Mouse (Mus musculus) c-Kit-positive CD71-negative TER-119-negative erythroid progenitor cells, embryonic 14.5 days (primary cell): ENCODE measurements around the gene Als2cr12.
"Not testable (repeated sequence)": the region's sequence is repeated elsewhere in the genome, so short reads cannot be mapped to it uniquely, and the experiment has no call there.

Source experiments
- DNase-seq: peaks from one replicate; pipeline ENCODE4 v3.0.0-alpha.2; 2013; ENCODE audit warnings: low read depth

The Als2cr12 gene

GRCm38 (mm10) chr1:58614424-58614823 lies 81.4 kb downstream of the Als2cr12 start:
- DNase-seq: no peak

DNA sequence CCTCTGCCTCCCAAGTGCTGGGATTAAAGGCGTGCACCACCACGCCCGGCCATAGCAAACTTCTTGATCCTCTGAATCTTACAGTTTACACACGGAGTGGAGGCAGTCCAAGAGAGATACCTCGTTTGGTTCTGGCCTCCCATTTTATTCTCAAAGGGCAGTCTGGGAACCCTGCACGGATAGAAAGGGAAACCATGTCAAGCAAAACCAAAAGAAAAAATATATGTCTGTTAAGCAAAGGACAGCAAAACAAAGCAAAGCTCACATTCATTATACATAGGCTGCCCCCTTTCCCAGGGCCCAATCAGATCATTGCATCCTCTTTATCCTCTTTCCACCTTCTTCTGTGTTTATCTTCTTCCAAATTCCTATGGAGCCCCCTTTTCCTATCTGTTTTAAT lies 82.0 kb downstream of the Als2cr12 start:
- no peak for DNase-seq

GRCm38 (mm10) chr1:58610611-58611010 lies 85.2 kb downstream of the Als2cr12 start:
- DNase-seq: no peak

DNA sequence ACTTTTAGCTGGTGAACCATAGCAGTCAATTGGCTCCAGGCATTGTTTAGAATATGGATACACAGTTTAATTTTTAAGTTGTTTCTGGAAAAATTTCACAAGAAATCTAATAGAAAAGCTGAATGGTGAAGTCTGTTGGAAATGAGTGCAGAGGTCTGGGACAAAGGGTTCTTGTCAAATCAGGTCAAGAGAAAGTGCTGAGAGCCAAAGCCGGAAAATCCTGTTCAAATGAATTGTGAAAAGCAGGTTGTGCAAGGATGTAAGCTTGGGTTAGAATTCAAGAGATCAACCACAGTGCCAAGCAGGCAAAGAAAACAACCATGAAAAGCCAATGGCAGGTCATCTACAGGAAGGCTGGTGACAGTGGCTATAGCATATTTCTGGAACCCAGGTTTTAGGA lies 85.6 kb downstream of the Als2cr12 start:
- no peak for DNase-seq

DNA sequence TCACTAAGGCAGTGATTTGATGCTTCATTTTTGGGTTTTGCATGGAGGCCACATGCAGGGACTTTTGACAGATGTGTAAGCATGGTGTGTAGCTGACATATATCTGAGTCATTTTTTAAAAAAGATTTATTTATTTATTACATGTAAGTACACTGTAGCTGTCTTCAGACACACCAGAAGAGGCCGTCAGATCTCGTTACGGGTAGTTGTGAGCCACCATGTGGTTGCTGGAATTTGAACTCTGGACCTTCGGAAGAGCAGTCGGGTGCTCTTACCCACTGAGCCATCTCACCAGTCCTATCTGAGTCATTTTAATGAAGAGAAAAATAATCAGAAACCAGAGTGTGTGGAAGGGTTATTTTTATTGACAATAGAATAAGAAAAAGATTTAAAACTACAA lies 86.2 kb downstream of the Als2cr12 start:
- not testable (repeated sequence) for DNase-seq

DNA sequence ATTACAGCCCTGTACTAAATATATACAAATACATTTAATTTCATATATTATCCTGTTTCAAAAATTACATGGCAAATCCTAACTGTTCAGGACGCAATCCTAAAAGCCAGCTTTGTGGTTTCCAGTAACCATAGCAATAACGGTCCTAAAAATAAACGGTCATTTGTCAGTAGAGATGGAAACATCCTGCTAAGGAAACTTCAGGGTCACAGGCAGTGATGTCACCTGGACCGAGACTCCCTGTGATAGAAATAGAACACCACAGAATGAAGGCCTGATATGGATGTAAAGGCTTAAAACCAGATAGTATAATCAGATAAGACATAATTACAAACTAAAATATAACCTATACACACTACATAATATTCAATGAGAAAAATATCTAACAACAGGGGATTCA lies 92.1 kb downstream of the Als2cr12 start:
- DNase-seq: no peak

DNA sequence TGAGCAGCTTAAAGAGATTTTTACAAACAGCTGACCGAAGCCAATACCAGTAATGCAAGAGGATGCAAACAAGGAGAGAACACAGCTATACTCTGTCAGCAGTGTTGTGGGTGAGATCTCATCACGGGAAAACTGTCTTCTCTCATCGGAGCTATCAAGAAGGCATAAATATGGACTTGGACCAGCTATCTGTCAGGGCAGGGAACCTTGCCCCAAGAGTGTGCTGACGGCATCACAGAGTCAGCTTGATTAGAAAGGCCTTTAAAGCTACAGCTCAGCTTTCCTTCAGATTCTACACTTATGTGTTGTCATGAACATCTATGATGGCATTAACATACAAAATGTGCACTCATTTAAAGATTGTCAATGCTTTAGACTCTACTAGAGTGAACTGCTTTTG lies 93.1 kb downstream of the Als2cr12 start:
- no peak for DNase-seq
